9 mouse cellular contexts compared by ENCODE assay signal in genomic region chr19:8725081-8725613, GRCm38 (mm10). TPM values are rescaled to one million over a fixed set of nuclear protein-coding genes. Genes with fewer than 3 reads are reported as not detected.
DNase-seq lines count a peak whose midpoint lies in the region; ATAC-seq and TF ChIP-seq lines count a peak whose summit lies in the region.
"Had no signal": no experiment of that assay in that cellular context is flagged by ENCODE, and none has a peak within 500 bp of the region (broad histone marks: within the 10 kb centered on the region; RNA-seq: fewer than 3 reads in every experiment).

No protein-coding gene starts in this region.

- WGBS in kidney, postnatal 0 days = 37% methylated on average over 4 of the region's 4 CpGs
- 55% methylated on average over 4 of the region's 4 CpGs for WGBS in forebrain, embryonic 11.5 days
- 55% methylated on average over 4 of the region's 4 CpGs for WGBS in limb, embryonic 13.5 days
- 40% methylated on average over 4 of the region's 4 CpGs for WGBS in stomach, embryonic 14.5 days

- peaks cover 12% of the 10 kb centered on the region; the same call in 1 of the 2 replicates for H3K4me1 ChIP-seq in kidney, postnatal 0 days (replicated peaks; ENCODE audit: insufficient read depth, low read length)
- peaks cover 12% of the 10 kb centered on the region for H3K4me1 ChIP-seq in forebrain, embryonic 11.5 days (replicated peaks; ENCODE audit: control insufficient read depth, insufficient read depth, low read length)
- H3K4me1 ChIP-seq in limb, embryonic 13.5 days = peaks cover 33% of the 10 kb centered on the region
- H3K4me1 ChIP-seq in stomach, embryonic 14.5 days (ENCODE audit: control insufficient read depth, insufficient read depth, low read length) = peaks cover 14% of the 10 kb centered on the region; the same call in 1 of the 2 replicates

- H3K27ac ChIP-seq in kidney, postnatal 0 days = no peak overlapping the region
- H3K27ac ChIP-seq in forebrain, embryonic 11.5 days (ENCODE audit: low read depth, low read length) = peak overlapping the region; percentile 82; the same call in 1 of the 2 replicates
- H3K27ac ChIP-seq in limb, embryonic 13.5 days = no peak overlapping the region; the same call in 1 of the 2 replicates
- H3K27ac ChIP-seq in stomach, embryonic 14.5 days (ENCODE audit: low read length) = peak overlapping the region; percentile 7; the same call in 1 of the 2 replicates

- H3K9me3 ChIP-seq in kidney, postnatal 0 days (replicated peaks; ENCODE audit: low read length) = no peaks in the 10 kb centered on the region
- H3K9me3 ChIP-seq in forebrain, embryonic 11.5 days (ENCODE audit: control insufficient read depth, low read length) = no peaks in the 10 kb centered on the region
- H3K9me3 ChIP-seq in limb, embryonic 13.5 days = no peaks in the 10 kb centered on the region
- H3K9me3 ChIP-seq in stomach, embryonic 14.5 days (ENCODE audit: control insufficient read depth, low read depth, low read length) = no peaks in the 10 kb centered on the region

- no peak for ATAC-seq in kidney, postnatal 0 days (replicated peaks; ENCODE audit: low FRiP score, low read depth)
- ATAC-seq in forebrain, embryonic 11.5 days (replicated peaks; ENCODE audit: low FRiP score) = no peak
- ATAC-seq in limb, embryonic 13.5 days (ENCODE audit: low FRiP score, low read depth) = no peak
- no peak for ATAC-seq in stomach, embryonic 14.5 days (ENCODE audit: insufficient number of reproducible peaks, insufficient read depth, low FRiP score, low read depth)
- ATAC-seq: Patski had no signal

- no peaks in the 10 kb centered on the region for H3K27me3 ChIP-seq in kidney, postnatal 0 days (ENCODE audit: insufficient read depth, low read length)
- no peaks in the 10 kb centered on the region for H3K27me3 ChIP-seq in forebrain, embryonic 11.5 days (ENCODE audit: control insufficient read depth, insufficient read depth, low read length)
- H3K27me3 ChIP-seq in limb, embryonic 13.5 days = no peaks in the 10 kb centered on the region
- no peaks in the 10 kb centered on the region for H3K27me3 ChIP-seq in stomach, embryonic 14.5 days (ENCODE audit: control insufficient read depth, insufficient read depth, low read length)
- H3K27me3 ChIP-seq: Patski had no signal

- peak overlapping the region; percentile 73; the same call in 1 of the 2 replicates for H3K9ac ChIP-seq in kidney, postnatal 0 days (ENCODE audit: low read depth, low read length)
- H3K9ac ChIP-seq in forebrain, embryonic 11.5 days (ENCODE audit: low read length) = peak overlapping the region; percentile 98
- H3K9ac ChIP-seq in limb, embryonic 13.5 days = peak overlapping the region; percentile 98
- H3K9ac ChIP-seq in stomach, embryonic 14.5 days (replicated peaks; ENCODE audit: low read depth, low read length) = peak overlapping the region; percentile 93

- TF ChIP-seq CTCF in kidney, postnatal 0 days (IDR thresholded peaks at IDR 0.05; ENCODE audit: low read depth) = no peak

- peak overlapping the region; percentile 59 for H3K4me2 ChIP-seq in kidney, postnatal 0 days (ENCODE audit: low read length)
- peak overlapping the region; percentile 84 for H3K4me2 ChIP-seq in forebrain, embryonic 11.5 days (ENCODE audit: low read depth, low read length, severe bottlenecking)
- peak overlapping the region; percentile 76 for H3K4me2 ChIP-seq in limb, embryonic 13.5 days (replicated peaks)
- peak overlapping the region; percentile 87 for H3K4me2 ChIP-seq in stomach, embryonic 14.5 days (replicated peaks; ENCODE audit: low read depth, low read length)

- no peak for DNase-seq in kidney, postnatal 0 days (ENCODE audit: low spot score)
- DNase-seq in kidney, adult 9 months = no peak
- DNase-seq in forebrain, embryonic 11.5 days (ENCODE audit: low spot score) = no peak
- DNase-seq in layer of hippocampus, postnatal 36 days = no peak
- DNase-seq in thymus, adult 18-20 months = no peak
- no peak for DNase-seq in urinary bladder, postnatal 25 days (ENCODE audit: low spot score)

- peak overlapping the region; percentile 55 for H3K4me3 ChIP-seq in kidney, postnatal 0 days (replicated peaks; ENCODE audit: low read depth, low read length)
- H3K4me3 ChIP-seq in forebrain, embryonic 11.5 days (ENCODE audit: low read depth, low read length) = peak overlapping the region; percentile 89
- H3K4me3 ChIP-seq in limb, embryonic 13.5 days = peak overlapping the region; percentile 83
- H3K4me3 ChIP-seq in stomach, embryonic 14.5 days (ENCODE audit: low read depth, low read length) = peak overlapping the region; percentile 65

- H3K36me3 ChIP-seq in kidney, postnatal 0 days (ENCODE audit: insufficient read depth, low read length) = peaks cover 19% of the 10 kb centered on the region
- peaks cover 10% of the 10 kb centered on the region; the same call in 1 of the 2 replicates for H3K36me3 ChIP-seq in forebrain, embryonic 11.5 days (ENCODE audit: control insufficient read depth, insufficient read depth, low read length)
- H3K36me3 ChIP-seq in limb, embryonic 13.5 days = peaks cover 30% of the 10 kb centered on the region
- H3K36me3 ChIP-seq in stomach, embryonic 14.5 days (ENCODE audit: control insufficient read depth, insufficient read depth, low read length) = peaks cover 28% of the 10 kb centered on the region

RNA-seq across cellular contexts. Expression of gene Slc3a2, which starts 2.0 kb away (rescaled TPM):
- 151 and 158 TPM in 2 replicates for polyA plus RNA-seq in kidney, postnatal 0 days (2015; fragmentation: Nextera tagmentation; extraction: Ambion mirVana)
- 132 and 143 TPM in 2 replicates for polyA plus RNA-seq in forebrain, embryonic 11.5 days (2014; fragmentation: Nextera tagmentation; extraction: Ambion mirVana)
- 101 and 103 TPM in 2 replicates for polyA plus RNA-seq in limb, embryonic 13.5 days (2015; fragmentation: Nextera tagmentation; extraction: Ambion mirVana)
- 80.8 and 91.1 TPM in 2 replicates for polyA plus RNA-seq in stomach, embryonic 14.5 days (2014; fragmentation: Nextera tagmentation; extraction: Ambion mirVana)
- total RNA-seq in layer of hippocampus, postnatal 36 days (2021) = 100 to 1,000 TPM; 146 to 149 TPM

RNA-seq across cellular contexts. Expression of gene Wdr74, which starts 10.5 kb away (rescaled TPM):
- polyA plus RNA-seq in kidney, postnatal 0 days (2015; fragmentation: Nextera tagmentation; extraction: Ambion mirVana) = 71.3 and 77.7 TPM in 2 replicates
- polyA plus RNA-seq in forebrain, embryonic 11.5 days (2014; fragmentation: Nextera tagmentation; extraction: Ambion mirVana) = 79.5 and 89.2 TPM in 2 replicates
- 98.7 TPM in 2 replicates for polyA plus RNA-seq in limb, embryonic 13.5 days (2015; fragmentation: Nextera tagmentation; extraction: Ambion mirVana)
- polyA plus RNA-seq in stomach, embryonic 14.5 days (2014; fragmentation: Nextera tagmentation; extraction: Ambion mirVana) = 79.4 and 85.6 TPM in 2 replicates
- total RNA-seq in layer of hippocampus, postnatal 36 days (2021) = 10 to 100 TPM; 51.0 to 52.3 TPM

RNA-seq across cellular contexts. Expression of gene 1700092M07Rik, which starts 15.4 kb away (rescaled TPM):
- 0.75 and 1.1 TPM in 2 replicates for polyA plus RNA-seq in kidney, postnatal 0 days (2015; fragmentation: Nextera tagmentation; extraction: Ambion mirVana)
- 2.3 and 3.1 TPM in 2 replicates for polyA plus RNA-seq in forebrain, embryonic 11.5 days (2014; fragmentation: Nextera tagmentation; extraction: Ambion mirVana)
- 2.1 TPM in 2 replicates for polyA plus RNA-seq in limb, embryonic 13.5 days (2015; fragmentation: Nextera tagmentation; extraction: Ambion mirVana)
- polyA plus RNA-seq in stomach, embryonic 14.5 days (2014; fragmentation: Nextera tagmentation; extraction: Ambion mirVana) = 1.0 and 1.9 TPM in 2 replicates
- 1 to 10 TPM; 1.3 to 1.4 TPM for total RNA-seq in layer of hippocampus, postnatal 36 days (2021)

RNA-seq across cellular contexts. Expression of gene Stx5a, which starts 16.1 kb away (rescaled TPM):
- 105 and 115 TPM in 2 replicates for polyA plus RNA-seq in kidney, postnatal 0 days (2015; fragmentation: Nextera tagmentation; extraction: Ambion mirVana)
- polyA plus RNA-seq in forebrain, embryonic 11.5 days (2014; fragmentation: Nextera tagmentation; extraction: Ambion mirVana) = 88.4 and 93.8 TPM in 2 replicates
- 194 and 205 TPM in 2 replicates for polyA plus RNA-seq in limb, embryonic 13.5 days (2015; fragmentation: Nextera tagmentation; extraction: Ambion mirVana)
- 141 and 143 TPM in 2 replicates for polyA plus RNA-seq in stomach, embryonic 14.5 days (2014; fragmentation: Nextera tagmentation; extraction: Ambion mirVana)
- total RNA-seq in layer of hippocampus, postnatal 36 days (2021) = 10 to 100 TPM; 67.4 to 76.3 TPM

RNA-seq across cellular contexts. Expression of gene Nxf1, which starts 31.7 kb away (rescaled TPM):
- polyA plus RNA-seq in kidney, postnatal 0 days (2015; fragmentation: Nextera tagmentation; extraction: Ambion mirVana) = 114 and 123 TPM in 2 replicates
- polyA plus RNA-seq in forebrain, embryonic 11.5 days (2014; fragmentation: Nextera tagmentation; extraction: Ambion mirVana) = 238 and 247 TPM in 2 replicates
- polyA plus RNA-seq in limb, embryonic 13.5 days (2015; fragmentation: Nextera tagmentation; extraction: Ambion mirVana) = 214 and 217 TPM in 2 replicates
- 168 and 178 TPM in 2 replicates for polyA plus RNA-seq in stomach, embryonic 14.5 days (2014; fragmentation: Nextera tagmentation; extraction: Ambion mirVana)
- 100 to 1,000 TPM in 1 of 2 experiments, 10 to 100 TPM in 1; 99.8 to 119 TPM for total RNA-seq in layer of hippocampus, postnatal 36 days (2021)

Comparison
In these comparisons a context has a peak if more than half of its experiments do, and no peak if none do; other contexts are left out.
1. H3K27ac ChIP-seq: peak in forebrain, embryonic 11.5 days (single experiment) and stomach, embryonic 14.5 days (single experiment); none in kidney, postnatal 0 days (single experiment) and limb, embryonic 13.5 days (single experiment).
2. Peak in every context shown above with its lines, with median percentiles within 50 percentile points of each other: H3K4me2 ChIP-seq, H3K4me3 ChIP-seq and H3K9ac ChIP-seq.